Mouse (Mus musculus) liver, embryonic 12.5 days (tissue): ENCODE results near the gene Gabarap. TPM values are rescaled to one million over a fixed set of nuclear protein-coding genes. Genes with fewer than 3 reads are reported as not detected.
"Not testable (repeated sequence)": the region's sequence is repeated elsewhere in the genome, so short reads cannot be mapped to it uniquely, and the experiment has no call there.

Experiments used
- ATAC-seq: fragments of 200-750 bp; cut with Nextera tagmentation; 2 replicates; pipeline ENCODE4 v1.8.0; 2017; ENCODE audit warnings: moderate number of reproducible peaks, mild to moderate bottlenecking, moderate library complexity
- H3K27ac ChIP-seq: fragments of 300-500 bp; sonication (generic); 2 replicates; pipeline ENCODE4 v1.5.1; 2016; ENCODE audit warnings: mild to moderate bottlenecking
- H3K27me3 ChIP-seq: fragments of 300-500 bp; sonication (generic); replicated peaks from 2 replicates; pipeline ENCODE4 v1.6.1; 2016; ENCODE audit warnings: mild to moderate bottlenecking, moderate library complexity
- H3K36me3 ChIP-seq: fragments of 300-500 bp; sonication (generic); 2 replicates; pipeline ENCODE4 v1.6.1; 2016; ENCODE audit warnings: mild to moderate bottlenecking, moderate library complexity
- H3K4me1 ChIP-seq: fragments of 300-500 bp; sonication (generic); 2 replicates; pipeline ENCODE4 v1.6.1; 2016
- H3K4me2 ChIP-seq: fragments of 300-500 bp; sonication (generic); 2 replicates; pipeline ENCODE4 v1.6.1; 2016; ENCODE audit warnings: mild to moderate bottlenecking, moderate library complexity
- H3K4me3 ChIP-seq: fragments of 300-500 bp; sonication (generic); 2 replicates; pipeline ENCODE4 v1.5.1; 2016; ENCODE audit warnings: mild to moderate bottlenecking, moderate library complexity
- H3K9ac ChIP-seq: fragments of 300-500 bp; sonication (generic); 2 replicates; pipeline ENCODE4 v1.6.1; 2016; ENCODE audit warnings: mild to moderate bottlenecking, moderate library complexity
- H3K9me3 ChIP-seq: fragments of 300-500 bp; sonication (generic); replicated peaks from 2 replicates; pipeline ENCODE4 v1.6.1; 2016; ENCODE audit warnings: mild to moderate bottlenecking, moderate library complexity
- WGBS: fragments of 180-500 bp; shearing (Covaris S2); methylation state at CpG from one replicate; pipeline ENCODE4 v1.1.7; 2016; ENCODE audit not compliant: insufficient replicate concordance; 5-methylcytosine and 5-hydroxymethylcytosine counted together
- polyA plus RNA-seq: library from polyadenylated mRNA; unstranded; fragments of >200 nt; fragmentation: Nextera tagmentation; extraction: Ambion mirVana; gene quantifications from 2 replicates; pipeline ENCODE4 v1.2.1, GENCODE M21; 2016

The Gabarap gene
- polyA plus RNA-seq: 260 and 270 TPM in 2 replicates

GRCm38 (mm10) chr11:69990850-69991691 lies at the start of gene Gabarap:
Gabarap (plus strand) TSS chr11:69991143.
- Histone ChIP-seq H3K9me3 (no peaks in the 10 kb centered on the region), H3K4me2 (peak within 1 kb of the TSS; percentile 82), H3K4me1 (peaks cover 31% of the 10 kb centered on the region), H3K27ac (peak within 1 kb of the TSS; percentile 97), H3K4me3 (peak within 1 kb of the TSS; percentile 86), H3K36me3 (peaks cover 70% of the 10 kb centered on the region), H3K9ac (peak within 1 kb of the TSS; percentile 87), H3K27me3 (no peaks in the 10 kb centered on the region)
- ATAC-seq: peak; percentile 71
- WGBS: under 1% methylated on average over 40 of the region's 40 CpGs

GRCm38 (mm10) chr11:69945216-69945615 lies 45.7 kb upstream of the Gabarap start:
- peaks cover 69% of the 10 kb centered on the region for H3K27me3 ChIP-seq
- peak overlapping the region; percentile 78 for H3K9ac ChIP-seq

GRCm38 (mm10) chr11:69945997-69946891 lies 44.7 kb upstream of the Gabarap start:
- H3K9ac ChIP-seq: peak overlapping the region; percentile 78

More at GRCm38 (mm10) chr11:69945216-69945615, 45.7 kb upstream of the Gabarap start:
- H3K36me3 ChIP-seq: peaks cover 47% of the 10 kb centered on the region
- ATAC-seq: no peak
- peak overlapping the region; percentile 65 for H3K4me3 ChIP-seq
- peaks cover 50% of the 10 kb centered on the region for H3K4me1 ChIP-seq
- no peaks in the 10 kb centered on the region for H3K9me3 ChIP-seq
- H3K27ac ChIP-seq: peak overlapping the region; percentile 88
- WGBS: 63% methylated on average over 13 of the region's 13 CpGs
- peak overlapping the region; percentile 76 for H3K4me2 ChIP-seq

GRCm38 (mm10) chr11:69947337-69948065 lies 43.4 kb upstream of the Gabarap start:
- 14% methylated on average over 29 of the region's 29 CpGs for WGBS
- ATAC-seq: 0 out of 2 replicates have a peak, but pooled peaks have one; percentile 0

More at GRCm38 (mm10) chr11:69945997-69946891, 44.7 kb upstream of the Gabarap start:
- WGBS: 71% methylated on average over 18 of the region's 18 CpGs
- peak; percentile 79 for ATAC-seq
- peak overlapping the region; percentile 65 for H3K4me3 ChIP-seq
- no peaks in the 10 kb centered on the region for H3K9me3 ChIP-seq
- peaks cover 47% of the 10 kb centered on the region for H3K36me3 ChIP-seq
- peaks cover 50% of the 10 kb centered on the region for H3K4me1 ChIP-seq
- peak overlapping the region; percentile 76 for H3K4me2 ChIP-seq
- H3K27me3 ChIP-seq: peaks cover 71% of the 10 kb centered on the region
- H3K27ac ChIP-seq: peak overlapping the region; percentile 88

GRCm38 (mm10) chr11:69948066-69948762 lies 42.7 kb upstream of the Gabarap start, which contains the start of gene Slc2a4:
Slc2a4 (minus strand) TSS chr11:69948188.
- Histone ChIP-seq H3K4me3 (peak within 1 kb of the TSS; percentile 65), H3K9me3 (no peaks in the 10 kb centered on the region), H3K27ac (peak within 1 kb of the TSS; percentile 88), H3K27me3 (peaks cover 72% of the 10 kb centered on the region), H3K4me2 (peak within 1 kb of the TSS; percentile 76), H3K4me1 (peaks cover 57% of the 10 kb centered on the region), H3K9ac (peak within 1 kb of the TSS; percentile 78), H3K36me3 (peaks cover 30% of the 10 kb centered on the region)
- 2% methylated on average over 34 of the region's 34 CpGs for WGBS
- peak; percentile 89 for ATAC-seq

More at GRCm38 (mm10) chr11:69947337-69948065, 43.4 kb upstream of the Gabarap start:
- peak overlapping the region; percentile 65 for H3K4me3 ChIP-seq
- peak overlapping the region; percentile 88 for H3K27ac ChIP-seq
- no peaks in the 10 kb centered on the region for H3K9me3 ChIP-seq
- peak overlapping the region; percentile 78 for H3K9ac ChIP-seq
- peaks cover 72% of the 10 kb centered on the region for H3K27me3 ChIP-seq
- peaks cover 37% of the 10 kb centered on the region for H3K36me3 ChIP-seq
- H3K4me1 ChIP-seq: peaks cover 50% of the 10 kb centered on the region
- H3K4me2 ChIP-seq: peak overlapping the region; percentile 76

GRCm38 (mm10) chr11:69948763-69949150 lies 42.2 kb upstream of the Gabarap start:
- Histone ChIP-seq H3K9ac (peak overlapping the region; percentile 67), H3K4me1 (peaks cover 62% of the 10 kb centered on the region), H3K36me3 (peaks cover 25% of the 10 kb centered on the region), H3K27me3 (peaks cover 72% of the 10 kb centered on the region), H3K4me2 (peak overlapping the region; percentile 76), H3K4me3 (peak overlapping the region; percentile 65), H3K27ac (peak overlapping the region; percentile 84), H3K9me3 (no peaks in the 10 kb centered on the region)
- peak; percentile 43 for ATAC-seq
- WGBS: under 1% methylated on average over 14 of the region's 14 CpGs

GRCm38 (mm10) chr11:69950807-69951459 lies 40.0 kb upstream of the Gabarap start:
- Histone ChIP-seq H3K27me3 (peaks cover 58% of the 10 kb centered on the region), H3K9me3 (no peaks in the 10 kb centered on the region), H3K36me3 (0 out of 2 replicates have a peak, but pooled peaks cover 3% of the 10 kb centered on the region), H3K4me3 (no peak overlapping the region), H3K9ac (no peak overlapping the region), H3K27ac (no peak overlapping the region), H3K4me2 (no peak overlapping the region), H3K4me1 (peaks cover 43% of the 10 kb centered on the region)
- 32% methylated on average over 4 of the region's 4 CpGs for WGBS
- no peak for ATAC-seq

GRCm38 (mm10) chr11:69952274-69952673 lies 38.7 kb upstream of the Gabarap start:
- no peak overlapping the region; the same call in 1 of the 2 replicates for H3K9ac ChIP-seq
- H3K27ac ChIP-seq: no peak overlapping the region
- H3K4me2 ChIP-seq: no peak overlapping the region
- 35% methylated on average over 1 of the region's 1 CpGs for WGBS
- H3K4me1 ChIP-seq: peaks cover 30% of the 10 kb centered on the region
- peaks cover 62% of the 10 kb centered on the region for H3K27me3 ChIP-seq
- H3K9me3 ChIP-seq: no peaks in the 10 kb centered on the region
- ATAC-seq: no peak
- H3K4me3 ChIP-seq: no peak overlapping the region
- H3K36me3 ChIP-seq: no peaks in the 10 kb centered on the region

GRCm38 (mm10) chr11:69953267-69953915 lies 37.6 kb upstream of the Gabarap start:
- H3K27ac ChIP-seq: no peak overlapping the region
- H3K9ac ChIP-seq: no peak overlapping the region; the same call in 1 of the 2 replicates
- H3K4me1 ChIP-seq: peaks cover 21% of the 10 kb centered on the region
- peaks cover 65% of the 10 kb centered on the region for H3K27me3 ChIP-seq
- WGBS: 37% methylated on average over 11 of the region's 11 CpGs
- no peaks in the 10 kb centered on the region for H3K9me3 ChIP-seq
- H3K4me2 ChIP-seq: no peak overlapping the region
- ATAC-seq: no peak
- no peaks in the 10 kb centered on the region for H3K36me3 ChIP-seq
- no peak overlapping the region for H3K4me3 ChIP-seq

- 55% methylated on average over 4 of the region's 4 CpGs for WGBS
- H3K9me3 ChIP-seq, H3K27ac ChIP-seq, H3K9ac ChIP-seq, ATAC-seq, H3K4me2 ChIP-seq, H3K4me3 ChIP-seq, H3K36me3 ChIP-seq: not testable (repeated sequence)
- Histone ChIP-seq H3K4me1 (peaks cover 11% of the 10 kb centered on the region), H3K27me3 (peaks cover 72% of the 10 kb centered on the region)
These were observed 35.3 kb upstream of the Gabarap start for GRCm38 (mm10) chr11:69955618-69956017.
